Mouse (Mus musculus) ES-Bruce4 (cell line): ENCODE measurements around the gene Psmd11. TPM values are rescaled to one million over a fixed set of nuclear protein-coding genes. Genes with fewer than 3 reads are reported as not detected.
"Not testable (repeated sequence)": the region's sequence is repeated elsewhere in the genome, so short reads cannot be mapped to it uniquely, and the experiment has no call there.

Source experiments
- H3K27ac ChIP-seq: 2 replicates; pipeline ENCODE4 v1.5.1; 2012; ENCODE audit warnings: low read length, inconsistent platforms; ENCODE audit not compliant: insufficient read depth
- H3K27me3 ChIP-seq: 2 replicates; pipeline ENCODE4 v1.6.1; 2012; ENCODE audit warnings: mild to moderate bottlenecking, low read length, inconsistent platforms; ENCODE audit not compliant: control insufficient read depth, poor library complexity, insufficient read depth, severe bottlenecking
- H3K36me3 ChIP-seq: 2 replicates; pipeline ENCODE4 v1.6.1; 2012; ENCODE audit warnings: inconsistent platforms, mild to moderate bottlenecking, low read length, moderate library complexity; ENCODE audit not compliant: control insufficient read depth, poor library complexity, insufficient read depth, severe bottlenecking
- H3K4me1 ChIP-seq: one replicate; pipeline ENCODE4 v1.8.1; 2011; ENCODE audit warnings: low read length; ENCODE audit not compliant: control insufficient read depth, insufficient read depth
- H3K4me3 ChIP-seq: 2 replicates; pipeline ENCODE4 v1.5.1; 2011; ENCODE audit warnings: low read depth, mild to moderate bottlenecking, low read length
- H3K9ac ChIP-seq: 2 replicates; pipeline ENCODE4 v1.6.1; 2012; ENCODE audit warnings: low read depth, mild to moderate bottlenecking, inconsistent platforms; ENCODE audit not compliant: poor library complexity, severe bottlenecking
- H3K9me3 ChIP-seq: replicated peaks from 2 replicates; pipeline ENCODE4 v1.6.1; 2012; ENCODE audit warnings: mild to moderate bottlenecking, low read length, inconsistent platforms; ENCODE audit not compliant: control insufficient read depth, poor library complexity, insufficient read depth, severe bottlenecking
- CTCF ChIP-seq: IDR thresholded peaks from one replicate; pipeline ENCODE4 v1.8.1; 2011; ENCODE audit warnings: low read depth, low read length
- EP300 ChIP-seq: IDR thresholded peaks from 2 replicates; pipeline ENCODE4 v1.6.1; 2011; ENCODE audit warnings: low read depth, low read length; ENCODE audit not compliant: insufficient read depth
- POLR2A ChIP-seq: IDR thresholded peaks from one replicate; pipeline ENCODE4 v1.8.1; 2011; ENCODE audit warnings: low read length; ENCODE audit not compliant: insufficient read depth
- polyA plus RNA-seq: library from polyadenylated mRNA; stranded (reverse); fragments of >200 nt; gene quantifications from 2 replicates; pipeline ENCODE4 v1.2.4, GENCODE M21; 2011; ENCODE audit warnings: low read depth; ENCODE audit not compliant: missing spikeins, insufficient read depth, insufficient read length

Psmd11 gene
- polyA plus RNA-seq, 1 experiment = 261 TPM

GRCm38 (mm10) chr11:80385055-80385454 is 43.4 kb upstream of the Psmd11 start:
- Histone ChIP-seq H3K36me3 (peaks cover 54% of the 10 kb centered on the region), H3K27me3 (no peaks in the 10 kb centered on the region)
- no peak for TF ChIP-seq CTCF
- no peak for TF ChIP-seq POLR2A

GRCm38 (mm10) chr11:80386790-80387189 is 41.6 kb upstream of the Psmd11 start:
- Histone ChIP-seq H3K27ac (no peak overlapping the region), H3K9me3 (no peaks in the 10 kb centered on the region), H3K9ac (peak overlapping the region; percentile 30; the same call in 1 of the 2 replicates), H3K36me3 (peaks cover 69% of the 10 kb centered on the region), H3K4me1 (peaks cover 2% of the 10 kb centered on the region), H3K4me3 (no peak overlapping the region), H3K27me3 (no peaks in the 10 kb centered on the region)
- no peak for TF ChIP-seq CTCF
- TF ChIP-seq POLR2A = no peak
- TF ChIP-seq EP300 = no peak

More at GRCm38 (mm10) chr11:80385055-80385454, 43.4 kb upstream of the Psmd11 start:
- peaks cover 2% of the 10 kb centered on the region for H3K4me1 ChIP-seq
- no peak overlapping the region for H3K27ac ChIP-seq
- H3K4me3 ChIP-seq = peak overlapping the region; percentile 95
- H3K9ac ChIP-seq = peak overlapping the region; percentile 97
- H3K9me3 ChIP-seq = no peaks in the 10 kb centered on the region

GRCm38 (mm10) chr11:80389885-80390284 is 38.5 kb upstream of the Psmd11 start:
- H3K27me3 ChIP-seq = no peaks in the 10 kb centered on the region
- H3K36me3 ChIP-seq = peaks cover 87% of the 10 kb centered on the region
- no peaks in the 10 kb centered on the region for H3K9me3 ChIP-seq
- no peak overlapping the region for H3K9ac ChIP-seq
- no peak overlapping the region for H3K27ac ChIP-seq
- H3K4me3 ChIP-seq = no peak overlapping the region
- TF ChIP-seq CTCF (no peak), POLR2A (no peak), EP300 (no peak)
- peaks cover 2% of the 10 kb centered on the region for H3K4me1 ChIP-seq

GRCm38 (mm10) chr11:80391407-80392120 is 36.9 kb upstream of the Psmd11 start:
- H3K27ac ChIP-seq = no peak overlapping the region
- H3K36me3 ChIP-seq = peaks cover 89% of the 10 kb centered on the region
- H3K4me1 ChIP-seq = peaks cover 2% of the 10 kb centered on the region

GRCm38 (mm10) chr11:80395930-80396329 is 32.5 kb upstream of the Psmd11 start:
- no peak overlapping the region for H3K9ac ChIP-seq
- H3K4me1 ChIP-seq = no peaks in the 10 kb centered on the region
- no peak overlapping the region for H3K27ac ChIP-seq
- no peak for TF ChIP-seq POLR2A
- no peak for TF ChIP-seq EP300
- TF ChIP-seq CTCF = no peak
- H3K27me3 ChIP-seq = no peaks in the 10 kb centered on the region
- peaks cover 87% of the 10 kb centered on the region for H3K36me3 ChIP-seq
- no peaks in the 10 kb centered on the region for H3K9me3 ChIP-seq
- H3K4me3 ChIP-seq = no peak overlapping the region

More at GRCm38 (mm10) chr11:80391407-80392120, 36.9 kb upstream of the Psmd11 start:
- Histone ChIP-seq H3K9me3 (no peaks in the 10 kb centered on the region), H3K4me3 (no peak overlapping the region), H3K27me3 (no peaks in the 10 kb centered on the region), H3K9ac (no peak overlapping the region)
- TF ChIP-seq CTCF (no peak), EP300 (no peak), POLR2A (no peak)

- TF ChIP-seq POLR2A (no peak), CTCF (no peak), EP300 (no peak)
Measured at GRCm38 (mm10) chr11:80396617-80397016, 31.8 kb upstream of the Psmd11 start.

GRCm38 (mm10) chr11:80407878-80408277 is 20.5 kb upstream of the Psmd11 start:
- not testable (repeated sequence) for H3K27me3 ChIP-seq, H3K4me1 ChIP-seq, H3K4me3 ChIP-seq, H3K27ac ChIP-seq, H3K9me3 ChIP-seq, H3K9ac ChIP-seq
- peaks cover 49% of the 10 kb centered on the region for H3K36me3 ChIP-seq

More at GRCm38 (mm10) chr11:80396617-80397016, 31.8 kb upstream of the Psmd11 start:
- Histone ChIP-seq H3K36me3 (peaks cover 85% of the 10 kb centered on the region), H3K4me3 (no peak overlapping the region), H3K9ac (no peak overlapping the region), H3K9me3 (no peaks in the 10 kb centered on the region), H3K27me3 (no peaks in the 10 kb centered on the region), H3K4me1 (no peaks in the 10 kb centered on the region), H3K27ac (no peak overlapping the region)
